In genomic region chr17:34205746-34206176, GRCm38 (mm10) we compare ENCODE assay signal across 8 mouse cellular contexts. TPM values are rescaled to one million over a fixed set of nuclear protein-coding genes. Genes with fewer than 3 reads are reported as not detected.
DNase-seq lines count a peak whose midpoint lies in the region; ATAC-seq and TF ChIP-seq lines count a peak whose summit lies in the region.

No protein-coding gene starts in this region.

- H3K27me3 ChIP-seq in liver, postnatal 0 days (ENCODE audit: insufficient read depth, low read length), result no peaks in the 10 kb centered on the region

- H3K27ac ChIP-seq in liver, postnatal 0 days (ENCODE audit: low read depth), result peak overlapping the region; percentile 69

- peaks cover 7% of the 10 kb centered on the region for H3K4me1 ChIP-seq in liver, postnatal 0 days (ENCODE audit: insufficient read depth)

- peak overlapping the region; percentile 97 for H3K4me2 ChIP-seq in liver, postnatal 0 days (ENCODE audit: low read depth, low read length)

- no peaks in the 10 kb centered on the region; the same call in 1 of the 2 replicates for H3K36me3 ChIP-seq in liver, postnatal 0 days (replicated peaks; ENCODE audit: insufficient read depth, low read length)

- H3K4me3 ChIP-seq in liver, postnatal 0 days (ENCODE audit: low read depth, low read length), result peak overlapping the region; percentile 89

- peak; percentile 21 for DNase-seq in cerebellum, adult 9-11 months
- no peak for DNase-seq in cerebellum, adult 11 months
- peak; percentile 85 for DNase-seq in A20 (ENCODE audit: low read depth, low spot score)
- DNase-seq in c-Kit-positive CD71-positive TER-119-positive erythroid progenitor cells, embryonic 14.5 days (ENCODE audit: low spot score), result peak; percentile 65
- DNase-seq in heart, postnatal 14 days, result peak; percentile 2 to 40
- DNase-seq in liver, postnatal 0 days, result peak; percentile 37
- DNase-seq in spleen, postnatal 36 days (ENCODE audit: low spot score in 2 of 2), result peak; percentile 55 to 60
- no peak for DNase-seq in right cerebral cortex, postnatal 4 days

- intact Hi-C loops in heart, postnatal 14 days (cut with DNase I), result loop anchor here (2.0 kb wide), 1 partner anchor 19 kb away; the partner anchor contains the start of genes Psmb9 and Tap1

- no peaks in the 10 kb centered on the region for H3K9me3 ChIP-seq in liver, postnatal 0 days (ENCODE audit: low read length)

- ATAC-seq in liver, postnatal 0 days, result peak; percentile 58

- peak; percentile 83 for TF ChIP-seq CTCF in liver, postnatal 0 days (IDR thresholded peaks at IDR 0.05; ENCODE audit: low read depth)

- H3K9ac ChIP-seq in liver, postnatal 0 days (replicated peaks), result peak overlapping the region; percentile 83

- WGBS in liver, postnatal 0 days (ENCODE audit: insufficient replicate concordance), result 14% methylated on average over 9 of the region's 9 CpGs

- no peak for TF ChIP-seq EP300 in liver, postnatal 0 days (IDR thresholded peaks at IDR 0.05; ENCODE audit: low read depth)

RNA-seq across cellular contexts. Expression of gene Tap2, which starts 2.4 kb away (rescaled TPM):
- 10 to 100 TPM; 18.9 to 20.7 TPM for total RNA-seq in heart, postnatal 14 days (2021)
- 9.8 and 10.5 TPM in 2 replicates for polyA plus RNA-seq in liver, postnatal 0 days (2015; fragmentation: Nextera tagmentation; extraction: Ambion mirVana)

RNA-seq across cellular contexts. Expression of gene Psmb8, which starts 8.2 kb away (rescaled TPM):
- 10 to 100 TPM in 1 of 2 experiments, 1 to 10 TPM in 1; 8.9 to 13.0 TPM for total RNA-seq in heart, postnatal 14 days (2021)
- polyA plus RNA-seq in liver, postnatal 0 days (2015; fragmentation: Nextera tagmentation; extraction: Ambion mirVana), result 49.7 and 51.6 TPM in 2 replicates

RNA-seq across cellular contexts. Expression of gene Psmb9, which starts 18.2 kb away (rescaled TPM):
- total RNA-seq in heart, postnatal 14 days (2021), result 1 to 10 TPM; 6.5 to 7.2 TPM
- 20.4 and 22.9 TPM in 2 replicates for polyA plus RNA-seq in liver, postnatal 0 days (2015; fragmentation: Nextera tagmentation; extraction: Ambion mirVana)

RNA-seq across cellular contexts. Expression of gene Tap1, which starts 18.4 kb away (rescaled TPM):
- total RNA-seq in heart, postnatal 14 days (2021), result 1 to 10 TPM; 5.4 to 5.5 TPM
- polyA plus RNA-seq in liver, postnatal 0 days (2015; fragmentation: Nextera tagmentation; extraction: Ambion mirVana), result 8.8 and 9.3 TPM in 2 replicates

RNA-seq across cellular contexts. Expression of gene H2-Ob, which starts 32.9 kb away (rescaled TPM):
- under 1 TPM; 0.88 TPM for total RNA-seq in heart, postnatal 14 days (2021)
- 1.1 and 1.2 TPM in 2 replicates for polyA plus RNA-seq in liver, postnatal 0 days (2015; fragmentation: Nextera tagmentation; extraction: Ambion mirVana)

Comparison
In these comparisons a context has a peak if more than half of its experiments do, and no peak if none do; other contexts are left out.
1. DNase-seq: peak in cerebellum, adult 9-11 months (single experiment), A20 (single experiment), c-Kit-positive CD71-positive TER-119-positive erythroid progenitor cells, embryonic 14.5 days (single experiment), heart, postnatal 14 days (2 of 2), liver, postnatal 0 days (single experiment) and spleen, postnatal 36 days (2 of 2); none in cerebellum, adult 11 months (single experiment) and right cerebral cortex, postnatal 4 days (single experiment).